Mouse (Mus musculus): Measurements from ENCODE around the gene Josd1.

DNA sequence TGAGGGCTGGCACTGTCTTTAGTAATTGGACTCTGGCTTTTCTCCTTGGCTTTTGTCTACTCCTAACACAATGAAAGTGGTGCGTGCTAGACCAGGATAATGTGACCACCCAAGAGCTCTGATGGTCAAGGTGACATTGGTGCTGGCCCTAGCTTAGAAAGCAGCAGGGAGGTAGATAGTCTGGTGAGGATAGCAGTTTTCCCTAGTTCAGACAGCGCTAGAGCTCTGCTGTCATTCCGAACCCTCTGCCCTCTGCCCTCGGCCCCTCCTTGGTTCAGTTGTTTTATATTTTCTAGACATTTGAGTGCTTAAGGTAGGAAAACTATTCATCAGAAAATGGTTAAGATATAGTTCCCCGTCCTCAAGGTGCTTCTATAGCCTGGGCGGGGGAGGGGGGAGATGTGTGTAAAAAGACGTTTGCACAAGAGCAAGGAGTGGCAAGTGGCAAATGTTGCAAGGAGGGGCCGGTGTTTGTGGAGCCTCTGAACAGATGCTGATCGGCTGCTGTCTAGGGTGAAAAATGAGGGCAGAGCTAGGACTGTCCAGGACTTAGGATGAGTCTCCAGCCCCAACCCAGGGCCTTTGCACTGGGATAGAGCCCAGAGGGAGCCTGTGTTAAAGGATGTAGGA lies 10.0 kb upstream of the Josd1 start:
- TF ChIP-seq CTCF (IDR thresholded peaks at IDR 0.05; ENCODE audit: insufficient read depth, low read depth, low read length) (no peak), POLR2A (IDR thresholded peaks at IDR 0.05; ENCODE audit: insufficient read depth, low read depth, low read length) (no peak)

Measured in olfactory bulb, adult 2 months (tissue).